Mouse (Mus musculus) stomach, postnatal 0 days (tissue): ENCODE data around the gene Cd3d. TPM values are rescaled to one million over a fixed set of nuclear protein-coding genes. Genes with fewer than 3 reads are reported as not detected.

ENCODE experiments used
- ATAC-seq: fragments of 200-750 bp; cut with Nextera tagmentation; 2 replicates; pipeline ENCODE4 v1.8.0; 2017; ENCODE audit not compliant: low FRiP score, low TSS enrichment
- DNase-seq: peaks from one replicate; pipeline ENCODE4 v3.0.0-alpha.2; 2016; ENCODE audit warnings: low spot score
- H3K27ac ChIP-seq: fragments of 300-500 bp; sonication (generic); replicated peaks from 2 replicates; pipeline ENCODE4 v1.5.1; 2014; ENCODE audit warnings: mild to moderate bottlenecking, control low read depth
- H3K27me3 ChIP-seq: fragments of 300-500 bp; sonication (generic); 2 replicates; pipeline ENCODE4 v1.6.1; 2014; ENCODE audit warnings: low read length; ENCODE audit not compliant: control insufficient read depth, insufficient read depth
- H3K36me3 ChIP-seq: fragments of 300-500 bp; sonication (generic); 2 replicates; pipeline ENCODE4 v1.6.1; 2014; ENCODE audit warnings: low read length, mixed read lengths; ENCODE audit not compliant: control insufficient read depth, insufficient read depth
- H3K4me1 ChIP-seq: fragments of 300-500 bp; sonication (generic); replicated peaks from 2 replicates; pipeline ENCODE4 v1.6.1; 2014; ENCODE audit warnings: antibody characterized with exemption; ENCODE audit not compliant: control insufficient read depth, insufficient read depth
- H3K4me2 ChIP-seq: fragments of 300-500 bp; sonication (generic); replicated peaks from 2 replicates; pipeline ENCODE4 v1.6.1; 2014; ENCODE audit warnings: low read depth, mild to moderate bottlenecking, control low read depth, moderate library complexity
- H3K4me3 ChIP-seq: fragments of 300-500 bp; sonication (generic); 2 replicates; pipeline ENCODE4 v1.5.1; 2014; ENCODE audit warnings: low read depth, low read length, control low read depth
- H3K9ac ChIP-seq: fragments of 300-500 bp; sonication (generic); 2 replicates; pipeline ENCODE4 v1.6.1; 2014; ENCODE audit warnings: mild to moderate bottlenecking, low read length, control low read depth, mixed read lengths
- H3K9me3 ChIP-seq: fragments of 300-500 bp; sonication (generic); 2 replicates; pipeline ENCODE4 v1.6.1; 2016; ENCODE audit warnings: low read length; ENCODE audit not compliant: control insufficient read depth
- CTCF ChIP-seq: IDR thresholded peaks from 2 replicates; pipeline ENCODE4 v1.5.1; 2016; ENCODE audit warnings: antibody characterized with exemption, low read depth, mild to moderate bottlenecking, moderate library complexity
- EP300 ChIP-seq: optimal IDR thresholded peaks from 2 replicates; pipeline ENCODE3; 2016; ENCODE audit warnings: antibody characterized with exemption
- WGBS: fragments of 180-500 bp; shearing (Covaris S2); extraction: QIAGEN DNeasy Blood & Tissue Kit; methylation state at CpG from one replicate; pipeline ENCODE4 v1.1.7; 2014; 5-methylcytosine and 5-hydroxymethylcytosine counted together
- polyA plus RNA-seq: library from polyadenylated mRNA; unstranded; fragments of >200 nt; fragmentation: Nextera tagmentation; extraction: Ambion mirVana; gene quantifications from 2 replicates; pipeline ENCODE4 v1.2.1, GENCODE M21; 2015

Cd3d gene
- 0.15 TPM in 1 of 2 replicates, not detected in the other for polyA plus RNA-seq

GRCm38 (mm10) chr9:44981676-44982075, at the start of gene Cd3d:
Cd3d (plus strand) TSS chr9:44981786.
- Histone ChIP-seq H3K4me3 (no peak within 1 kb of the TSS), H3K4me2 (no peak within 1 kb of the TSS), H3K9me3 (no peaks in the 10 kb centered on the region), H3K27ac (no peak within 1 kb of the TSS), H3K9ac (no peak within 1 kb of the TSS), H3K4me1 (no peaks in the 10 kb centered on the region), H3K27me3 (no peaks in the 10 kb centered on the region), H3K36me3 (no peaks in the 10 kb centered on the region)
- TF ChIP-seq EP300: no peak
- TF ChIP-seq CTCF: no peak
- no peak for ATAC-seq
- 72% methylated on average over 4 of the region's 4 CpGs for WGBS
- DNase-seq: no peak

- Histone ChIP-seq H3K9me3 (no peaks in the 10 kb centered on the region), H3K4me2 (no peak overlapping the region), H3K27me3 (no peaks in the 10 kb centered on the region), H3K27ac (no peak overlapping the region), H3K9ac (no peak overlapping the region), H3K4me3 (no peak overlapping the region), H3K36me3 (peaks cover 32% of the 10 kb centered on the region), H3K4me1 (no peaks in the 10 kb centered on the region)
- TF ChIP-seq CTCF (no peak), EP300 (no peak)
- no peak for ATAC-seq
- WGBS: 82% methylated on average over 4 of the region's 4 CpGs
- DNase-seq: no peak
Observed at GRCm38 (mm10) chr9:44941756-44942155, 39.8 kb upstream of the Cd3d start.

- ATAC-seq: no peak
- H3K9ac ChIP-seq: no peak overlapping the region
- peaks cover 37% of the 10 kb centered on the region for H3K36me3 ChIP-seq
- no peak for TF ChIP-seq EP300
- TF ChIP-seq CTCF: no peak
- H3K27ac ChIP-seq: no peak overlapping the region
- H3K27me3 ChIP-seq: no peaks in the 10 kb centered on the region
- no peaks in the 10 kb centered on the region for H3K9me3 ChIP-seq
- H3K4me3 ChIP-seq: no peak overlapping the region
- H3K4me2 ChIP-seq: no peak overlapping the region
- WGBS: 95% methylated on average over 4 of the region's 4 CpGs
- no peak for DNase-seq
- H3K4me1 ChIP-seq: no peaks in the 10 kb centered on the region
Observed at GRCm38 (mm10) chr9:44942421-44942820, 39.2 kb upstream of the Cd3d start.

GRCm38 (mm10) chr9:44946185-44946695, 35.3 kb upstream of the Cd3d start:
- Histone ChIP-seq H3K9me3 (no peaks in the 10 kb centered on the region), H3K36me3 (peaks cover 34% of the 10 kb centered on the region), H3K27me3 (no peaks in the 10 kb centered on the region), H3K4me1 (no peaks in the 10 kb centered on the region), H3K27ac (no peak overlapping the region), H3K4me2 (no peak overlapping the region), H3K4me3 (no peak overlapping the region), H3K9ac (no peak overlapping the region)
- DNase-seq: no peak
- TF ChIP-seq EP300 (no peak), CTCF (no peak)
- no peak for ATAC-seq
- WGBS: 85% methylated on average over 7 of the region's 7 CpGs

GRCm38 (mm10) chr9:44947836-44948235, 33.8 kb upstream of the Cd3d start:
- DNase-seq: no peak

GRCm38 (mm10) chr9:44954432-44954831, 27.2 kb upstream of the Cd3d start:
- WGBS: 93% methylated on average over 3 of the region's 3 CpGs
- H3K4me3 ChIP-seq: no peak overlapping the region
- ATAC-seq (no peak), DNase-seq (no peak)
- no peak overlapping the region for H3K9ac ChIP-seq
- H3K27ac ChIP-seq: no peak overlapping the region
- H3K4me1 ChIP-seq: no peaks in the 10 kb centered on the region
- no peaks in the 10 kb centered on the region for H3K9me3 ChIP-seq
- no peak for TF ChIP-seq EP300
- H3K4me2 ChIP-seq: no peak overlapping the region
- peaks cover 16% of the 10 kb centered on the region for H3K36me3 ChIP-seq
- H3K27me3 ChIP-seq: no peaks in the 10 kb centered on the region

More at GRCm38 (mm10) chr9:44947836-44948235, 33.8 kb upstream of the Cd3d start:
- H3K9me3 ChIP-seq: no peaks in the 10 kb centered on the region
- H3K4me2 ChIP-seq: no peak overlapping the region
- H3K4me3 ChIP-seq: no peak overlapping the region
- ATAC-seq: no peak
- no peak overlapping the region for H3K9ac ChIP-seq
- H3K4me1 ChIP-seq: no peaks in the 10 kb centered on the region
- H3K36me3 ChIP-seq: peaks cover 29% of the 10 kb centered on the region
- no peak overlapping the region for H3K27ac ChIP-seq
- H3K27me3 ChIP-seq: no peaks in the 10 kb centered on the region
- TF ChIP-seq EP300 (no peak), CTCF (no peak)
- WGBS: 91% methylated on average over 5 of the region's 5 CpGs
